Mouse (Mus musculus) urinary bladder, postnatal 36 days (tissue): Measurements from ENCODE around the gene Pck1.

Experiments
- DNase-seq, 2 experiments: peaks; one replicate each; pipeline ENCODE4 v3.0.0; 2022; ENCODE audit warnings: low spot score in 2 of 2, mixed read lengths in 1 of 2

The Pck1 gene

GRCm38 (mm10) chr2:173204671-173205070 is 51.8 kb downstream of the Pck1 start:
- DNase-seq: no peak

- DNase-seq: no peak
These were observed 52.8 kb downstream of the Pck1 start for GRCm38 (mm10) chr2:173205563-173206099.

- no peak for DNase-seq
These were observed 54.2 kb downstream of the Pck1 start for GRCm38 (mm10) chr2:173207051-173207450.
